Mouse (Mus musculus): ENCODE data around the gene 1700102P08Rik.

The 1700102P08Rik gene

GRCm38 (mm10) chr9:108411381-108411942 is 18.9 kb downstream of the 1700102P08Rik start:
- DNase-seq (ENCODE audit: low read depth, low spot score): no peak

GRCm38 (mm10) chr9:108412221-108412620 is 19.6 kb downstream of the 1700102P08Rik start:
- no peak for DNase-seq (ENCODE audit: low read depth, low spot score)

DNA sequence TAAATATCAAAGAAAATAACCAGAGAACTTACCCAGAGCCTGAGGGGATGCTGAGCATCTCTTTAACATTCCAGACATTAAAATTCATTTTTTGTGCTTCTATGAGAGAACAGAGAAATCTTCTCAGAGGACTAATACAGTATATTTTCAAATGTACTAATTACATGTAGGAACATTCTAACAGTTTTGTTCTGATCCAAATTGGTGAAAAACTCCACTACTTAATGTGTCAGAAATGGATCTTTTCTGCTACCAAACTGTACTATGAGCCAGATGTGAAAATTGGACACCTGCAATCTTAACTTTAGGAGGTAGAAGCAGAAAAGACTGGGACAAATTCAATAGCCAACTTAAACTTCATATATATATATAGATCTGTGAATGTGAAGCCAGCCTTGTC is 35.8 kb downstream of the 1700102P08Rik start, which contains the start of gene Ccdc36:
Gene Ccdc36, minus strand, starts transcription at position 101 of the 400 bp plus-strand sequence.
- no peak for DNase-seq (ENCODE audit: low read depth, low spot score)

DNA sequence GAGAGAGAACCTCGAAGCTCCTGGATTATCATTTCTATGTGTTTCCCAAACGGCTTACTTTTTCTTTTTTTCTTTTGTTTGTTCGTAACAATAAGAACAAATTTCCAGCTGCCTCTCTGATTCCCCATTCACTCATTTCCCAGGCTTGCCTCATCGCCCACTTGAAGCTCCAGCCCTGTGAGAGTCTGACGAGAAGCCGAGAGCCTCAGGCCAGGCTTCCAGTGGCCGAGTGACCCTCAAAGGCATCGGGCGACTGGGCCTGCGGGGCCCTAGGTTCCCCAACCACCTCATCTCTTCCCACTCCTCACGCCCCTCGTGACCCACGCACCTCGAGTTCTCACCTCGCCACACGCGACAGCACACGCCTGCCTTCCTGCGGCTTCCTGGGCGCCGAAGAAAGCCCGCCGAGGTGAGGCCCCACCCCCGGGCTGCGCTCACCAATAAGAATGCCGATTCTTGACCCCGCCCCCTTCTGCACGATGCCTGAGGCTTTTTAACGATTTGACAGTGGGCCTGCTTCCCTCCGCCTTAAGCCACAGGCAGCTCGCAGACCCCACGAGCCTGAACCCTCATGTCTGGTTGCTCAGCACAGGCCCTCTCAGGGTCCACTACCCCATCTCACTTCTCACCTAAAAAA is 38.9 kb downstream of the 1700102P08Rik start:
- DNase-seq (ENCODE audit: low read depth, low spot score): peak; percentile 26

DNA sequence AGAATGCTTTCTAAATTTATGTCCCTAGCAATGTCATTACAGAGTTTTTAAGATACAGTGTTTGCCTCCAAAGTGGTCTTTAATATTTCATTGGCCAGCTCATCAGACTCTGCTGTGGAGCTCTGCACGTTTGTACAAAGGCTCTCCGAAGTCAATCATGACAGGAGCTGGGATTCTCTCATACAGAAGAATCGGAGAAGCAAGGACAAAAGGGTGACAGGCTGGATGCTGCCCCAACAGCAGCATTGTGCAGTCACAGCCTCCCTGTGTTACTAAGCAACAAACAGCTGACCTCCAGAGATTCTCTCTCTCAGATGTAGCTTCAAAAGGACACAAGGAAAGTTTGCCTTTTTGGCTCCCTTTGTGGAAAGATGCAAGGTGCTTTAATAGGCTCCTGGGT is 43.6 kb downstream of the 1700102P08Rik start, which contains the start of gene BC048562:
Gene BC048562, plus strand, starts transcription at position 301 of the 400 bp plus-strand sequence.
- DNase-seq (ENCODE audit: low read depth, low spot score): no peak

DNA sequence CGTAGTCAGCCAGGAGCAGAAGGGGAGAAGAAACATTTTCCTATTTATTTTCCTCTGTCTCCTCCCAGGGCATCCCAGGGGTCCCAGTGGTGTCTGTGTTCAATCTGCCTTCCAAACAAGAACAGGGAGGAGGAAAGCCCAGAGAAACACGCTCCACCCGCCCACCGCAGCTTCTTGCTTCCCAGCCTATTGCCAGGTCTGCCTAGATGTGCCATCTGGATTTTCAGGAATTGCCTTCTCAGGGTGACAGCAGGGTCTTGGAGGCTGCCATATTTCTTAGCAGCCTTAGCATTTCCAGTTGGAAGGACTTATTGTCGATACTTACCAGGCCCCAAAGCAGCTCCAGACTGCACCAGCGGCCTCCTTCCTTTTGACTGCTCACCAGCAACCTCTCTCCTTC is 46.6 kb downstream of the 1700102P08Rik start:
- DNase-seq (ENCODE audit: low read depth, low spot score): no peak

DNA sequence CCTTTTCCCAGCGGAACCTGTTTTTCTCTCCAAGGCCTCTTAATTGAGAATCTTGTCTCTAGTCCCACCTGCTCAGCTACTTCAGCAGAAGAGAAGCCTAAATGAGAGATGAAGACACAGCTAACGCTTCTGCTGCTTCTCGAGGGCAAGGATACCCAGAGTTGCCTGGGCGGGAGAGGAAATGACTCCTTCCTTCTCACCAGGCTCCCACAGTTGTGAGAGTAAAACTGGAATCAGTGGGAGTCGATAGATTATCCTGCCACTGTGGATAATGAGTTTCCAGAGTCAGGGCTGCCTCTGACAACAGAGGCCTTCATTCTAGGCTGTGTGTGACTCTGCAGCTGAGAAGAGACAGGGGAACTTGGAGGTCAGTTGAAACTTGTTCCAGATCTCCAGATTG is 47.9 kb downstream of the 1700102P08Rik start:
- DNase-seq (ENCODE audit: low read depth, low spot score): no peak

DNA sequence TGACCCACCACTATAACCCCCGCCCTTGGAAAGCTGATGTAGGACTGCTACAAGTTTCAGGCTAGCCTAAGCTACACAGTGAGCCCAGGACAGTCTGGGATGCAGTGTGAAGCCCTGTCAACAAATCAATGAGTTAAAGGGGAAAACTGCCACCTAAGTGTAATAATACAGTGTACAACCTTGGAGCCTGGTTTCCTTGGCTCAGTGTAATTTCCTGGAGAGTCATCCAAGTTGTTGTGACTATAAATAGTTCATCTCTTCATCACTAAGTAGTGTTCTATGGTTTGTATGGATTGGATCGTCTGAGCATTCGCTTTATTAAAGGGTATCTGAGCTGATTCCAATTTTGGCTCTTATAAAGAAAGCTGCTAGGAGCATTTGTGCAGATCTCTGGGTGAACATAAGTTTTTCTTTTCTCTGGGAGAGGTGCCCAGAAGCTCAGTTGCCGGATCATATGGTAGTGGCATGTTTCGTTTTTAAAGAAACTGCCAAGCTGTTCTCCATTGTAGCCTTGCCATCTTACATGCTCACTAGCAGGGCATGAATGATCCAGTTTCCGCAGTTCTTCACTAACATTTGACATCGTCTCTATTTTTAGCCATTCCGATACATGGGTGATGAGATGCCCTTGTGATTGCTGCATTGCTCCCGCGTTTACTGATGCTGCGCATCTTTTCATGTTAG is 48.8 kb downstream of the 1700102P08Rik start:
- DNase-seq (ENCODE audit: low read depth, low spot score): no peak

DNA sequence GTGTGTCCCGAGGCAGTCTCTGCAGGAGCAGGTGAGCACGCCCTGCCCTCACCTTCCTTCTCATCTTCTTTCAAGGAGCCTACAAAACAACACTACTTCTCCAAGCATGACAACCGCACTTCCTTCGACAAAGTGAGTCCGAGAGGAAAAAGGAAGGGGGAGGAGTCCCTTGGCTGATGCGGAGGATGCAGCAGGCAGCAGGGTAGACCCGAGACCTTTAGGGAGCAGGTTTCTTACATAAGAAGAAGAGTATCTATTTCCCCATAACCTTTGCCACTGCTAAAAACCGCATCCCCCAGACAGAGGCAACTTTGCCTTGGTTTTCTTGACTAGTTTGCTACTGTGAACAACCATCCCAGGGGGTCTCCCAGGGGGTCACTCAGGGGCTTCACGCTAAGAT is 52.5 kb downstream of the 1700102P08Rik start:
- no peak for DNase-seq (ENCODE audit: low read depth, low spot score)

DNA sequence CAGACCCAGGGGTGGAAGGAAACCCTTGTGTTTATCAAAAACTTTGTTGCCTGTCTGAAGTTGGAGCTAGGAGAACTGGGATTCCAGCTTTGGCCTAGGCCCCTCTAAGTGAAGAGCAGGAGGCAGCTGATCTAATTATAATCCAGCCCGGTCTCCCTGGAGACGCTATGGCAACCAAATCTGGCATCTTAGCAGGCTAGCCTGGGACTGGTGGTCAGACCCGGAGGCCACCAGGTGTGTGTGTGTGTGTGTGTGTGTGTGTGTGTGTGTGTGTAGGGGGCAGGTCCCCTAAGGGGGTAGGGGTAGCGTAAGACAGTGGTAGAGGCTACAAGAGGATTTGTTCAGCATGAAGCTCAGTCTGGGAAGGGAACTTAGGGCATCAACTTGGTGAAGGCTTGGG is 57.3 kb downstream of the 1700102P08Rik start:
- no peak for DNase-seq (ENCODE audit: low read depth, low spot score)

GRCm38 (mm10) chr9:108450292-108451169 is 57.9 kb downstream of the 1700102P08Rik start:
- peak; percentile 42 for DNase-seq (ENCODE audit: low read depth, low spot score)

DNA sequence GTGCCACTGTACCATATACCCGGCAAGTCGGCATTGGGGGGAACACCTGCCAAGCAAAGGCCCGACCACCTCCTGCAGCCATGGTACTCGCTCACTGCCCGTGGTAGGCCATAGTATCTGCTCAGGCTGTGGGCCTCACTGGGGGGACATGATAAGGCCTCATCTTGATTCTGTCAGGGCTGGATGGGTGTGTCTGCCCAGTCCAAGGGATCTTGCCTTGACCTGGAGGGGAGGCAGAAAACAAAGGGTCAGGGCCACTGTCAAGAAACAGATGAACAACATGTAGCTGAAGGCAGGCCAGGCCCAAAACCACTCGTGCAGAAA is 58.5 kb downstream of the 1700102P08Rik start:
- no peak for DNase-seq (ENCODE audit: low read depth, low spot score)

- no peak for DNase-seq (ENCODE audit: low read depth, low spot score)
Measured at GRCm38 (mm10) chr9:108451519-108452160, 59.0 kb downstream of the 1700102P08Rik start.

DNA sequence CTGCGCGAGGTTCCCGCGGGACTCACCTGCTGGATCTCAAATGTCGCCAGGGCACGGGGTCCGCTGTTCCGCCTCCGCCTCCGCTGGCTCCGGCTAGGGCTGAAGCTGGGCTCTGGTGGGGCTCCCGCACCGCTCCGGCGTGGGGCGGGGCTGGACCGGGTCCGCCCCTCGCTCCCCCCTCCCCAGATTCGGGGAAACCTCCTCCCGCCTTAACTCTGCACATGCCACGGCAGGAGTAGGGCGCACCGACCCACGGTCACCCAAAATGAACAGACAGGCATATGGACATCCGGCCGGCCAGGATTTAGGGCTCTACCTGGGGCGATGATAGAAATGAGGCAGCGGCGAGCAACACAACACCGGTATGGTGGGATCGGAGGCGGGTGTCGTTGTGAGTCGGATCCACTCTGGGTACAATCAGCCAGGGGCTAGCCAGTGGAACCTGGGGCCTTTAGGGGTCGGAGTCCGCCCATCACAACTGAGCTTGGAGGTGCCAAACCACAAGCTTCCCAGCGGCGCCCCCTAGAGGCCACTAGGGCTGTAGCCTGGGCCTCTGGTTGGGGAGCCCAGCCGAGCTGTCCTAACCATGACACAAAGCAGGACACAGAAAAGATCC is 59.8 kb downstream of the 1700102P08Rik start:
- peak; percentile 85 for DNase-seq (ENCODE audit: low read depth, low spot score)

GRCm38 (mm10) chr9:108452911-108453310 is 60.3 kb downstream of the 1700102P08Rik start:
- no peak for DNase-seq (ENCODE audit: low read depth, low spot score)

DNA sequence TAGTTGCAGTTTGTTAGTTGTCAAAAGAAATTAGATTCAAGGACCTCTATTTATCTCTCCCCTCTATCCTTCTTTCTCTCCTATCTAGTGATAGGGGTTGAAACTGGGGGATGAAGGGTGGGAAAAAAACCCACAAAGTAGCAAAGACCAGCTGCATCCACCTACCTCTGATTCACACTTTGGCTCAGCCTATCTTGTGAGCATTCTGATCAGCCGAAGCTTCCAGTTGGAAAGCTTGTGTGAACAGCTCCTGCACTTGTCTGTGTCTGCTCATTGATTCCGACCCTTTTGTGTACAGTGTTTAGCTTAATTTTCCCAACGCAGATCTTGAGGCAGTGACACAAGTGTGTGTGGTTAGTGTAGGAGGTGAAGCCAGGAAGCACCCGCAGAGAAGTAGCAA is 60.9 kb downstream of the 1700102P08Rik start:
- no peak for DNase-seq (ENCODE audit: low read depth, low spot score)

- no peak for DNase-seq (ENCODE audit: low read depth, low spot score)
Measured at GRCm38 (mm10) chr9:108454429-108454828, 61.8 kb downstream of the 1700102P08Rik start.

GRCm38 (mm10) chr9:108455747-108456571 is 63.4 kb downstream of the 1700102P08Rik start:
- DNase-seq (ENCODE audit: low read depth, low spot score): no peak

DNA sequence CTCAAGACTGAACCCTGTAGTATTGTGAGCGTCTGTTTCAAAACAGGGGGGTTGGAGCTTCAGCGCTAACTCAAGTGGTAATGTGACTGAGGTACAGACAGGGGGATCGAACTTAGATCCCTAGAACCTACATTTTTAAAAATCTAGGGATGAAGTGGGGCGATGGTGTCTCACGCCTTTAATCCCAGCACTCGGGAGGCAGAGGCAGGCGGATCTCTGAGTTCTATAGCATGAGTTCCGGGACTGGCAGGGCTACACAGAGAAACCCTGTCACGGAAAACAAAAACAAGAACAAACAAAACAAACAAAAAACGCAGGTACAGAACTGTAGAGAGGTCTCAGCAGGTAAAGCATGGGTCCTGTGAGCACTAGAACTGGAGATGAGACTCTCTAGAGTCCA is 64.3 kb downstream of the 1700102P08Rik start:
- DNase-seq (ENCODE audit: low read depth, low spot score): no peak

DNA sequence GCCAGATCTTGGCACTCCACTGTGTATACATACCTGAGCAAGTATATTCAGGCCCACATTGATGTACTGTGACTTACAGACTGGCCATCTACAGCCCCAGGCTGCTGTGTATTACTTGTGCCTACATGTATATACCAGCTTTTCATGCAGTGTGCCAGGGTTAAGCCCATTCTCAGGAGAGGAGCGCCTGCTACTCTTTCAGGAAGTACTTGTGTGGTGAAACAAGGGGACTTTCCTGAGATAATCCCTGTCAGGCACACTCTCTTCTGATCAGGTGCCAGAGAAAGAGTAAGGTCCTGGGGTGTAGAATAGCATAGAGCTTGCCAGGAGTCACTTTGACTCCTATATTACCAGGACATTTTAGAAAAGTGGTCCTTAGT is 67.3 kb downstream of the 1700102P08Rik start:
- DNase-seq (ENCODE audit: low read depth, low spot score): no peak
